Mouse (Mus musculus) lung, embryonic 14.5 days (tissue): ENCODE measurements at regions not wholly inside any gene's neighbourhood (a gene's known extent, or its start where the extent isn't known, plus 50 kb on each side); places are given as distances from the start of the nearest gene placed in this dataset. TPM values are rescaled to one million over a fixed set of nuclear protein-coding genes. Genes with fewer than 3 reads are reported as not detected.
A peak's percentile ranks its signal among the peaks of the same experiment; 100 is the strongest.

Experiments used
- ATAC-seq: fragments of 200-750 bp; cut with Nextera tagmentation; 2 replicates; pipeline ENCODE4 v1.8.0; 2017; ENCODE audit warnings: mild to moderate bottlenecking, moderate TSS enrichment, moderate library complexity; ENCODE audit not compliant: insufficient read depth
- DNase-seq: peaks from one replicate; pipeline ENCODE4 v3.0.0-alpha.2; 2015
- H3K27ac ChIP-seq: fragments of 300-500 bp; sonication (generic); 2 replicates; pipeline ENCODE4 v1.5.1; 2014; ENCODE audit warnings: low read depth, mild to moderate bottlenecking, moderate library complexity
- H3K27me3 ChIP-seq: fragments of 300-500 bp; sonication (generic); 2 replicates; pipeline ENCODE4 v1.6.1; 2014; ENCODE audit warnings: low read length, control low read depth; ENCODE audit not compliant: insufficient read depth
- H3K36me3 ChIP-seq: fragments of 300-500 bp; sonication (generic); 2 replicates; pipeline ENCODE4 v1.6.1; 2014; ENCODE audit warnings: control low read depth; ENCODE audit not compliant: insufficient read depth
- H3K4me1 ChIP-seq: fragments of 300-500 bp; sonication (generic); 2 replicates; pipeline ENCODE4 v1.6.1; 2014; ENCODE audit warnings: antibody characterized with exemption, control low read depth; ENCODE audit not compliant: insufficient read depth
- H3K4me2 ChIP-seq: fragments of 300-500 bp; sonication (generic); 2 replicates; pipeline ENCODE4 v1.6.1; 2014; ENCODE audit warnings: mild to moderate bottlenecking
- H3K4me3 ChIP-seq: fragments of 300-500 bp; sonication (generic); 2 replicates; pipeline ENCODE4 v1.5.1; 2014; ENCODE audit warnings: low read depth, low read length
- H3K9ac ChIP-seq: fragments of 300-500 bp; sonication (generic); 2 replicates; pipeline ENCODE4 v1.6.1; 2014
- H3K9me3 ChIP-seq: fragments of 300-500 bp; sonication (generic); 2 replicates; pipeline ENCODE4 v1.6.1; 2016; ENCODE audit warnings: low read depth, low read length, control low read depth
- CTCF ChIP-seq: IDR thresholded peaks from 2 replicates; pipeline ENCODE4 v1.5.1; 2016; ENCODE audit warnings: antibody characterized with exemption, low read depth
- WGBS: fragments of 180-500 bp; shearing (Covaris S2); extraction: QIAGEN DNeasy Blood & Tissue Kit; methylation state at CpG from one replicate; pipeline ENCODE4 v1.1.7; 2014; 5-methylcytosine and 5-hydroxymethylcytosine counted together
- microRNA-seq: library from miRNA; unstranded; fragments of <30 nt; microRNA quantifications from one replicate; pipeline ENCODE4, GENCODE M21; 2016; ENCODE audit warnings: borderline number of aligned reads

DNA sequence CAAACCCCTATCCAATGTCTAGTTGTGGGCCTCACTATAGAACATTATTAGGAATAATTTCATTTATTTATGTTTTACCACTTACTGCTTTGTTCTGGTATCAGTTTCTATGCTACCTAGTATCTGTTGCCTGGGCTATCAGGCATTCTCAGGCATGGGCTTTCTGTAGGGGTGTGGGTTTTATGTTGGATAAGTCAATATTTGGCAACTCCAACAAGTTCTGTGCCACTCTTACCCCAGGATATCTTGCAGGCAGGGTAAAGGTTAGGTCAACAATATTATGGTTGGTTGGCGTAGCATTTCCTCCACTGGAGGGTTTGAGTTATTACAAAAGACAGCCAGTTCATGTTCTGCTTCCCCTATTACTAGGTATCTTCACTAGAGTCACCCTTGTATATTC is 65.8 kb downstream of the Smim10l1 start:
- 63% methylated on average over 1 of the region's 1 CpGs for WGBS
- no peak for DNase-seq

DNA sequence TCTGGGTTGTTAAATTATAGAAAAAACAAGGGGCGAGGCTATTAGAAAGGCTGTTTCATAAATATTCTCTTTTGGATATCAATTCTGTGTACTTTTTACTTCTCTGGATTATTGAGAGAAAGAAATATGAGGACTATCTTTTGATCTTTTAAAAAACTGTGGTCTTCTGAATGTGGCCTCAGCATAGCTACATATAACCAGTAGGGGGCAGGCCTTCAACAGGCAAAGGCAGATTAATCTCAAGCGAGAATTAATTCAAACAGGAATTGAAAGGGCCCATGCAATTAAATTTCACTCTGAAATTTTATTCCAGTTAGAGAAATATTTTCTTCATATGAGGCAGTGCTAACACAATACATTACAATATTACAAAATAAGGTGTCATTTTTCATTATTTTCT is 66.6 kb downstream of the Smim10l1 start:
- WGBS = 57% methylated on average over 2 of the region's 2 CpGs
- Histone ChIP-seq H3K9me3 (no peaks in the 10 kb centered on the region), H3K9ac (no peak overlapping the region)

More for the DNA sequence above, 65.8 kb downstream of the Smim10l1 start:
- Histone ChIP-seq H3K4me2 (no peak overlapping the region), H3K9ac (no peak overlapping the region), H3K4me1 (no peaks in the 10 kb centered on the region), H3K27me3 (no peaks in the 10 kb centered on the region), H3K4me3 (no peak overlapping the region), H3K9me3 (no peaks in the 10 kb centered on the region), H3K36me3 (no peaks in the 10 kb centered on the region), H3K27ac (no peak overlapping the region)
- ATAC-seq = no peak
- no peak for TF ChIP-seq CTCF

DNA sequence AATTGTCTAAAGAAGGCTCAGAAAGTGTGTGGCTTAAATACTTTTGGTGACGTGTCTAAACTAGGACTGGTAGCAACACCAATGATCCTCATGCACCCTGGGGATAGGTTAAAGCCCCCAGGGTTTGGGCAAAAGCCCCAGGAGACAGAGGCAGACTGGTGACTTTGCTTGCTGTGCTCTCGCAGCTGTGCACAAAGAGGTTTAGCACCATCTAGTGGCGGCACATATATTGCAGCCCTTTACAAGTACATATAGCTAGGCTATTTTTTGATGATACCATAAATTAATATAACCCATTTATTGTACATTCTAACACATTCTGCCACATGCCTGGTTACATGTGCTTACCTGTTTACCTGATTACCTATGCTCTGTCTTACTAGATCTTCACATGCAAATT is 85.8 kb upstream of the 5530400C23Rik start:
- Histone ChIP-seq H3K27ac (no peak overlapping the region), H3K4me1 (no peaks in the 10 kb centered on the region), H3K4me2 (no peak overlapping the region), H3K4me3 (no peak overlapping the region), H3K9ac (no peak overlapping the region), H3K36me3 (no peaks in the 10 kb centered on the region), H3K27me3 (no peaks in the 10 kb centered on the region), H3K9me3 (no peaks in the 10 kb centered on the region)
- peak; percentile 78 for TF ChIP-seq CTCF
- DNase-seq (peak; percentile 72), ATAC-seq (no peak; the same call in 1 of the 2 replicates)
- WGBS = 8% methylated on average over 3 of the region's 3 CpGs

More for the DNA sequence above, 66.6 kb downstream of the Smim10l1 start:
- peak; percentile 35; the same call in 1 of the 2 replicates for TF ChIP-seq CTCF
- Histone ChIP-seq H3K4me3 (no peak overlapping the region), H3K36me3 (no peaks in the 10 kb centered on the region), H3K27me3 (no peaks in the 10 kb centered on the region), H3K4me1 (no peaks in the 10 kb centered on the region), H3K4me2 (no peak overlapping the region), H3K27ac (no peak overlapping the region)
- no peak for ATAC-seq
- peak; percentile 2 for DNase-seq

Small RNA genes in the stretch of these regions (microRNA-seq; reads per million reads assigned to microRNA genes)
- gene Gm23403 (not detected), gene Gm25019 (not detected)
